Mouse (Mus musculus) layer of hippocampus, adult 9-11 months (tissue): ENCODE data around the gene Gm20662.
A peak's percentile ranks its signal among the peaks of the same experiment; 100 is the strongest.
"Not testable (repeated sequence)": the region's sequence is repeated elsewhere in the genome, so short reads cannot be mapped to it uniquely, and the experiment has no call there.

Source experiments
- DNase-seq: peaks from one replicate; pipeline ENCODE4 v3.0.0; 2022

The Gm20662 gene

DNA sequence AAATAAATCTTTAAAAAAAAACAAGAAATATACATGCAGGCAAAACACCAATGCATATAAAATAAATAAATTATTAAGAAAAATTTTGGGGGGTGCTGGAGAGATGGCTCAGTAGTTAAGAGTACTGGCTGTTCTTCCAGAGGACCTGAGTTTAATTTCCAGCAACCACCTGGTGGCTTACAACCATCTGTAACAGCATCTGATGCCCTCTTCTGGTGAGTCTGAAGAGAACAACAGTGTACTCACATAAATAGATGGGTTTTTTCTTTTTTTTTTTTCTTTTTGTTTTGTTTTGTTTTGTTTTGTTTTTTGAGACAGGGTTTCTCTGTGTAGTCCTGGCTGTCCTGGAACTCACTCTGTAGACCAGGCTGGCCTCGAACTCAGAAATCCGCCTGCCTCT lies 17.4 kb downstream of the Gm20662 start:
- not testable (repeated sequence) for DNase-seq

DNA sequence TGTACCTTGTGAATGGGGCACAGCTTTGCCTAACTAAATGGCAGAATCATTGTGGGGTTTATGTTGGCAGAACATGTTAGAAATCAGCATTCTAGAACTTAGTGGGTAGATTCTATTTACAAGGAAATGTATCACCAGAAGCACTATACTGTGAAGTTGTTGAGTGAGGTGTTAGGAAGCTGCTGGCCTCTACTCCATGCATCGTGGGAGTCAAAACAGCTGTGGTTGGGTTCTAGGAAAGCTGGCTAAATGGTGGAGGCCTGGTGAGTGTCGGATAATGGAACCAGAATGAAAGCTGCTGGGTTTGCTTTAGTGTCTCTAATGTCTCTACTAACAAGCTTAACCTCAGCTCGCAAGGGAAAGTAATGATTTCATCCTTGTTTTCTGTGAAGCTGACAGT lies 21.0 kb downstream of the Gm20662 start:
- DNase-seq, result no peak

DNA sequence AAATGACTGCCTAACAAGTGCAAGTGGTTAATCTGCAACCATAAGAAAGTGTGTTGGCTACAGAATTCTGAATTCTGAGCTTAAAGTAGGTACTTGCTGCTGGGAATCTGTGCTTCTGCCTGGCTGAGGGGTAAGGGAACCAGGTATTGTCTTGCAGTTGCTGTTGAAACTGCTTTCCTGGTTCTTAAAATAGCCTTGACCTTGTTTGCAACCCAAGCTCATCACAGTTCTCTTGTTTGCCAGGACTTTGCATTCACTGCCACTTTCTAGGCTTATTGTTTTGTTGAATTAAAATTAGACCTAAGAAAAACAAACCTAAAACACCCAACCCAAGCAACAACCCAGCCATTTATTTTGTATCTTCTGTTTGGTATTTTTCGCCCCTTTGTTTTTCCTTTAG lies 24.6 kb downstream of the Gm20662 start:
- no peak for DNase-seq

DNA sequence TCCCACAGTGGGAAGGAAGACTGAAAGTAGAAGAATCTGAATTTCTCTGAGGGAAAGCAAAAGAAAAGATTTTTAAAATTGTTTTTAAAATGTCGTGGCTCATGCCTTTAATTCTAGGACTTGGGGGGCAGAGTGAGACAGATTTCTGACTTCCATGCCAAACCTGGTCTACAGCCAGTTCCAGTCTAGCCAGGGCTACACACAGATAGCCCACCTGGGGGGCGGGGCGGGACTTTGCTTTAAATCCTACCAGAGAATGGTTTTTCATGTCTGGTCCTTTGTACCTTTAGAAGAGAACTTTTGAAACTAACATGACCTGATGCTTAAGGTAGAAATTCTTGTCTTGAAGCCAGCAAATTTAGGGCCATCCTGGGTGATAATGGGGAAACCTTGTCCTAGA lies 27.1 kb downstream of the Gm20662 start:
- no peak for DNase-seq

DNA sequence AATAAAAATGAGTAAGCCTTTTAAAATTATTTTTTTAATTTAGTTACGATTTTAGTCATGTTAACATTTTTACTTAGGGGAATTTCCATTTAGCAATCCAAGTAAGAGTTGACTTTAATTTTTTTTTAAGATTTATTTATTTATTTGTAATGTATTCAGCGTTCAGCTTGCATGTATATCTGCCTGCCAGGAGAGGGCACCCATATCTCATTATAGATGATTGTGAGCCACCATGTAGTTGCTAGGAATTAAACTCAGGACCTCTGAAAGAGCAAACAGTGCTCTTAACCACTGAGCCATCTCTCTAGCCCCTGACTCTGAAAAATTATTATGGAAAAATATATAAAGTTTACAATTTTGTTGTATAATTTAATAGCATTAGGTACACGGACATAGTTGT lies 30.4 kb downstream of the Gm20662 start:
- no peak for DNase-seq

DNA sequence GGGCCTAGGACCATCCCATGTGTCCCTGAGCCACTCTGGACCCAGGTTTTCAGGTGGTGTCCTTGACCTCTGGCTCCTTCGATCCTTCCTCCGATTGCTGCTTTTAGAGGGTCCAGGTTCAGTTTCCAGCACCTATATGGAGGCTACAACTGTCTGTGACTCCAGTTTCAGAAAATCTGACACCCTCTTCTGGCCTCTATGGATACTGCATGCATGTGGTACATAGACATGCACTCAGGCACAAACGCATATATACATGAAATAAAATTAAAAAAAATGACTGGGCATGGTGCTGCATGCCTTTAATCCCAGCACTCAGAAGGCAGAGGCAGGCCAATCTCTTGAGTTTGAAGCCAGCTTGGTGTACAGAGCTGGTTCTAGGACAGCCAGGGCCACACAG lies 31.7 kb downstream of the Gm20662 start:
- no peak for DNase-seq

DNA sequence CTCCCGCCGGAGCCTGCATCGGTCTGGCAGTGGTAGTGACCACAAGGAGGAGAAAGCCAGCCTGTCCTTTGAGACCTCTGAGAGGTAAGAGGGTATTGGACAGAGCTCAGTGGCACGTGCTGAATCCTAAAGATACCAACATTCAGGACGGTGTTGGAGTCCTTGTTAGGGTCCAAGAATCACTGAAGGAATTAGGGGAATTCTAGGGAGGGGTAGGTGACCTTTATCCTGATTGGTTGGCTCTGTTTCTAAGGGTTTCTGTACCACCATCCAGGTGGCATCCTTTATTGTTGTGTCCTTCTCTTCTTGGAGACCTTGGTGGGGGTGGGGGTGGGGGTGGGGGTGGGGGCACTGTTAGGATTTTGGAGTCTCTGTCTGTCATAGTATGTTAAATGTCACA lies 36.0 kb downstream of the Gm20662 start:
- DNase-seq, result no peak

DNA sequence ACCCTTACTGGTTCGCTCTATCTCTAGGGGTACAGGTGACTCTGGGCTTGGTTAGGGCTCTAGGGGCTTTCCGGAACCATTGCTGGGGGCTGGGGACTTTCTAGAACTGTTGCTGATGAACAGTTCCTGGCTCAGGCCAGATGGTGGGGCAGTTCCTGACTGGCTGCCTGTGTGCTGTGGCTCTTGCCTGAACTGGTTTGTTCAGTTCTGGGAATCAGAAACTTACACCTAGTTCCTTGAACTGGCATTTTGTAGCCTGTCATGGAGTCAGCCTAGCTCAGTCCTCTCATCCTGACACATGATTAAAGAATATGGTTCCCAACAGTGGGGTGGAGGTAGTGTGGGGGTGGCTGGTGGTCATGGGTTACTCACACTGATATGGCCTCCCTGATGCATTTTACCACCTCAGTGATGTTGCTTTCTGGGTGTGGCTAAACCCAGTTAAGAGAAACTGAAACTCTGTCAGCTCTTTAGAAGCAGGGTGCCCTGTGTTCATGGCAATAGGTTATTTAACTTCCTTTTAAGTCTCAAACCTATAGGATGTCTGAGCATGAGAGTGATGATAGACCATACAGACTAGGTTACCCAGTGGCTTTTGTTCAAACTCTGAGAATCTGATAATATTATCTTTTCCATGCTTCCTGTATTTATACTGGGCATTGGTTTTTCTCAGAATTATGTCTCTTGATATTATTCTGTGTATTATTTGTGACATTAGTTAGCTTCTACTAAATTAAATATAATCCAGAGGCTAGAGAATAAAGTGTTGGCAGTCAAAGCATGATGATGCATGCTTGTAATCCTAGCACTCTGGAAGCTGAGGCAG lies 39.4 kb downstream of the Gm20662 start:
- DNase-seq, result no peak

DNA sequence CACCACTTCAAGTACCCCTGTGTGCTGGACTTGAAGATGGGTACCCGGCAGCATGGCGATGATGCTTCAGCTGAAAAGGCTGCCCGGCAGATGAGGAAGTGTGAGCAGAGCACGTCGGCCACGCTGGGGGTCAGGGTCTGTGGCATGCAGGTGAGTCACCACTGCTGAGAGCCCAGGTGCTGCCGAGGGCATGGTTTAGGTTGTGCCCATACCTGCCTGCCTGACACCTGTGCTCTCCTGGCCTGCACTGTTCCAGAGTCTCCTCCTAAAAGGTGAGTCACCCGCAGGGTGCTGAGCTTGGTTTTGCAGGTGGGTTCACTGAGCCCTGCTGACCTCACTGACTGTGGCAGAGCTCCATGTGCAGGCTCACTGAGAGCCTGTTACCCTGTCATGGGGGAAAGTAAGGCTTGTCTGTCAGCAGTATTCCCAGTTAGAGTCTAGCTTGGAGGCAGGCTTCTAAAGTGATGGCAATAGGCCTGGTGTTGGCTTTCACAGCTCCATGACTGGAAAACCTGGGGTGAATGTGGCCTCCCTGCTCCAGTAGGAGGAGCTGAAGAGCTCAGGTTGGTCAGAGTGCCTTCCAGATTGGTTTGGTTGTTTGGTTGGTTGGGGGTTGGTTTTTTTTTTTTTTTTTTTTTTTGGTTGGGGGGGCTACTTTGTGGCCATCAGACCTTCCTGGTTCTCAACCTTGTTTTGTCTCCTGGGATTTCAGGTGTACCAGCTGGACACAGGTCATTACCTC lies 48.8 kb downstream of the Gm20662 start:
- DNase-seq, result no peak

DNA sequence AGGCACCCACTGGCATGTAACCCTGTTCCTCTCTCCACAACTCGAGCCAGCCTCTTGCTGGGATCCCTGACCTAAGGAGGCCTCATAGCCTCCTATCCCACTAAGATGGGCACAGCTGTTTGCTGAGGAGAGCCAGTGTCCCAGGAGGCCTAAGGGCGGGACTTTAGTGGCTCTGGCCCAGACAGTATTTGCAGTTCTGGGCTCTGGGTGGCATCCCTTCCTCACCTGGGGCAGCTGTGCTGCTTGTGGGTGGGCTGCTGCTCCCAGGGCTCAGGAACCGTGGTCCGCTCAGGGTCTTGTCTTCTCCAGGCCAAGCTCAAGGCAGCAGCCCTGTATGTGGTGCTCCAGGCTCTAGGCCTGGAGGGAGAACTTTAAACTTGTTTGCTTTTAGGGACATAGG lies 50.4 kb downstream of the Gm20662 start:
- no peak for DNase-seq

DNA sequence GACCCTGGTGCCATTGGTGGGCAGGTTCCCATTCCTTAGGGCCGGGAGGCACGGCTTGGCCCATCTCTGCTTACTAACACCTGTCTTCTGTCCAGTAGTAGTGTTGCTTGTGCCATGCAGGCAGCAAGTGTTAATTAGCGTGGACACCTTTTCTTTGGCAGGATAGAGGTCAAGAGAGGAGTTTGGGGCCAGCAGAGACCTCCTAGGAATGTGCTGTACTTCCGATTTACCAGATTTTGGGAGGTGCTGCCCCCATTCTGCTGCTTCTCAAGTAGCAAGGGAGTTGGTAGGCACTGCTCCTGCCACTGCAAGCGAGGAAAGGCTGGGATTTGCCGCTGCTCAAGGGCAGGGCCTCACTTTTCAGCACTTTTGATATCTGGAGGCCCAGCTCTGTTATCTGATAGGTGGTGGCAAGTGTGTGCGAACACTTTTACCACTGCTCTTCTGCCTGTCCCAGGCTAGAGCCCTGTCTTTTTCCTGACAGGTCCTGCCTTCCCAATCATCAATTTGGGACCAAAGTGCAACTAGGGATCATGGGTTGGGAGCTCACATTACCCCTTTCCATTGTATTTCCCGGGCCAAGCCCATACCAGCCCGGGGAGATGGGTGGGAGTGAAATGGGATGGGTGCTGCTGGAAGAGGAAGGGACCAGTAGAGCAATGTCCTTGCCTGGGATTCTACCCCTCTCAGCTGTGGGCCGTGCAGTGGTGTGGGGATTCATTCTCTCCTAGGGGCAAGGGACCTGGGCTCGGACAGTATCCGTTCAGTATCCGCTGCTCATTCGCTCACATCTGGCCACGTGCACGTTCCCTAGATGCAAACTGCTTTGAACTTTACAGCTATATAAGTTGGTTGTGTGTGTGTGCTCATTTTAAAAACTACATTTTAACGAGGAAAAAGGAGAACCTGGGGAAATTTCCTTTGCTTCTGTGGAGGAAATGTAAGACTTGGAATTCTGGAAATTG lies 51.7 kb downstream of the Gm20662 start:
- DNase-seq, result no peak

DNA sequence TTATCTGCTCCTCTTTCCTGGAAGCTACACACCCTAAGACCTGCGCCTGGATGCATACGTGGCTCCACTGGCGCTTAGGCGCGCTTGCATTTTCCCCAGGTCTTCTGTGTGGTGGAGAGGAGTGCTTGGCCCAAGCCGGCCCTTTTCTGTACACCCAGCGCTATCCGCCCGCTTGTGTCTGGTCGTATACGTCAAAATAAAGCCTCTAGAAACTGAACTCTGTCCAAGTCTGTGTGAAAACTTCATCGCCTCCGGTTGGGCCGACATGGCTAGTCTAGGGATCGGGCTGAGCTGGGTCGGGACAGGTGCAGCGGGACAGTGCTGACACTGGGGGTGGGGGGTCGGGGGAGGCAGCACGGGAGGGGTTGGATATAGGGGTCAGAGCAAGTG lies 52.4 kb downstream of the Gm20662 start:
- no peak for DNase-seq

DNA sequence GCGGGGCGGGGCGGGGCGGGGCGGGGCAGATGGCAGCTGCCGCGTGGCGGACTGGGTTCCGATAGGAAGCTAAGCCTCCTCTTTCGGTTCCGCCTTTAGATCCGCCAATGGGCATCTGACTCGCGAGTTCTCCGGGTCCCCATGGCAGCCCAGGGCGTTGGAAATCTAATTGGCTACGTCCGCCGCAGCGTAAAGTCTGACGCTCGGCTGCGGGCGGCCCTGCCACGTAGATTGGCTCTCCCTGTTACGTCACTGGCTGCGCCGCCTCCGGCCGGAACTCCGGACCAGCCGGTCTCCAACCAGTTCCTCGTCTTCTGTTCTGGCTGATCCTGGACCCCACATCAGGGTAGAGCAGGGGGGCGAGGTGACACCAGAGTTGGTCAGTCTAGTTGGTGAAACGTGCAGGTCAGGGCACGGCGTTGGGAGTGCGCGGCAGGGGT lies 52.9 kb downstream of the Gm20662 start, which contains the start of gene Gmppb:
Gene Gmppb (plus strand): TSS at position 227 of the 440 bp plus-strand sequence.
- DNase-seq, result peak; percentile 98

DNA sequence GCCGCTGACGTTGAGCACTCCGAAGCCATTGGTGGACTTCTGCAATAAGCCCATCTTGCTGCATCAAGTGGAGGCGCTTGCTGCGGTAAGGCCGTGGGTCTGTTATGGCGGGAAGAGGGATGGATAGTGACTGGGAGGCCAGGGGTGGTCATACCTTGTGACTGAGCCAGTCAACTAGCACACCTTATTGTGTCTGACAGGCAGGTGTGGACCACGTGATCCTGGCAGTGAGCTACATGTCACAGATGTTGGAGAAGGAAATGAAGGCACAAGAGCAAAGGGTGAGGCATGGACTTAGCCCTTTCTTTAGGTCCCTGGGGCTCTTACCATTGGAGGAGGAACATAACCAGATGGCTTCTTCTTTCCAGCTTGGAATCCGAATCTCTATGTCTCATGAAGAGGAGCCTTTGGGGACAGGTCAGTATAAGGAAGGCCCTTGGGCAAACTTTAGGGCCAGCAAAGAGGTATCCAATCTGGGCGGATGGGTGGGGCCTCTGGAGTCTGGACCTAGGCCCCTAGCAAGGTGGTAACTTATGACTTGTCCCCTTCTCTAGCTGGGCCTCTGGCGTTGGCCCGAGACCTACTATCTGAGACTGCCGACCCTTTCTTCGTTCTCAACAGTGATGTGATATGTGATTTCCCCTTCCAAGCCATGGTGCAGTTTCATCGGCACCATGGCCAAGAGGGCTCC lies 53.6 kb downstream of the Gm20662 start:
- no peak for DNase-seq

DNA sequence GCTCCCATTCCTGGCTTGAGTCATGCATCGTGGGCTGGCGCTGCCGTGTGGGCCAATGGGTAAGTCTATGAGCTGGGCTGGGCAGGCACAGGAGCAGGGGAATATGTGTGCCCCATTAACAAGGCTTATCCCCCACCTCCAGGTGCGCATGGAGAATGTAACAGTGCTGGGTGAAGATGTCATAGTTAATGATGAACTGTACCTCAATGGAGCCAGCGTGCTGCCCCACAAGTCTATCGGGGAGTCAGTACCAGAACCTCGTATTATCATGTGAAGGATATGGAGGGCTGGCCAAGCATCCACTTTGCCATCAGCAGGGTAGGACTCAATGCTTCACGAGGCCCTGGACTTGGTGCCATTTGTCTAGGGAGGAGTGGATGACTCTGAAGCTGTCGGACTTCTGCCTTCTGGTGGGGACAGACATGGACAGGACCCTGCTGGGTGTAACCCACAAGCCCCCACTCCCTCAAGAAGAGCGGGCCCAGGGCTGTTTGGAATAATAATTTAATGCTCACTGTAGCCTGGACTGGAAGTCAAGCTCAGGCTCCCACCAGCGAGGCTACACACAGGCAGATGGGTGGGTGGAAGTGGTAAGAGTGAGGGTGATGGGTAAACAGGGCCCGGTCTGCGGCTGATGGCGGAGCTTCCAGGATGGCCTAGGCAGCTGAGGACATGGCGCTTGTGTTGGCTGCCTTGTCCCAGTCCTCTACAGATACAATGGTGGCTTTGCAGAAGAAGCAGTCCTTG lies 55.2 kb downstream of the Gm20662 start:
- DNase-seq, result no peak

DNA sequence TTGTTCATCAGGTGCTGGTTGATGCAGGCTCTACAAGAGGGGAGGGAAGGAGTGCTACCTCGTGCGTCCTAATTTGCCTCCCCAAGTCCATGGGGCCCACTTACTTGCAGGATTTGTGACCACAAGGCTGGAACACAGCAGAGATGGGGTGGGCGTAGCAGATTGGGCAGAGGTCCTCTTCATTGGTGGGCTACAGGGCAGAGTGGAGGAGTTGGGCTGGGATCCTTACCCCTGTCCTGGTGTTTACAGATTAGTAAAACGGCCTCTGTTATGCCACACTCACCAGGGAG lies 55.7 kb downstream of the Gm20662 start:
- DNase-seq, result no peak

DNA sequence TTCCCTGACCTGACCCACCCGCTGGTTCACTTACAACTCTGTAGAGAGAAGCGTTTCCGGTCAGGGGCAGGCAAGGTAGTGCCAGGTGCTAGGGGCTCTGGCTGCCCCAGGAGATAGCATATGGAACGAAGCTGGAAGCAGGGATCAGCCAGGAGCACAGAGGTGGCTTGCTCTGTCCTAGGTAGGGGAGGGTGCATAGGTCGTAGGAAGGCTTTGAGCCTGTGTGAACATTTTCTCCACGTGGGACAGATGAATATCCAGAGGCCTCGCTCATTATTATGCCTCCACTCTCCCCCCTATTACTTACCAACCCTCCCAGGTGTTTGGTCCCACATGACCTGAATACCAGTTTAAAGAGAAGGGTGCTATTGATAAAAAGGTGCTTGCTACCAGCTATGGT lies 56.3 kb downstream of the Gm20662 start:
- no peak for DNase-seq

DNA sequence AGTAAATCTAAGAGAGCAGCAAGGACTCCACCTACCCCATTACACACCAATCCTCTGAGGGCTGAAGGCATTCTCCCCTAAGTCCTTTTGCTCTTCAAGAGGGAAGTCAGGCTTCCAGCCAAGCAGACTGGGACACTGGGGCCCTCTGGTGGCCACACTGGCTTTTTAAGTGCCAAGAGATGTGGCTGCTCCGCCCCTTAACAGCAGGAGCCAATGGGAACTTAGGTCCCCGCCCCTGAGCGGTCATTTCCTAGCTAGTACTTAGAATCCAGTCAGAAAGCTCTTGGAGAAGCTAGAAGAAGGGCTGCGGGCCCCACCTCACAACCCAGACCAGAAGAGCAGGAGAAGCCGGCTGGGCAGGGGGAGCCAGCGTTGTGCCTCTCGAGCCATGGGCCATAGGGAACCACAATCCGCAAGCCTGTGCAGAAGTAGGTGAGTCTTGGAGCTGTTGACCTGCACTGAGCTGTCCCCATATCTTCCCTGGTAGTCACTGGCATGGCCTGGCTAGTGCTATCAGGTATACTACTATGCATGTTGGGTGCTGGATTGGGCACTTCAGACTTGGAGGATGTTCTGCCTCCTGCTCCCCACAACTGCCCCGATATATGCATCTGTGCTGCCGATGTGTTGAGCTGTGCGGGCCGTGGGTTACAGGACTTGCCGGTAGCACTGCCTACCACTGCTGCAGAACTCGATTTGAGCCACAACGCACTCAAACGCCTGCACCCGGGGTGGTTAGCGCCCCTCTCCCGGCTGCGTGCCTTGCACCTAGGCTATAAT lies 56.9 kb downstream of the Gm20662 start, which contains the start of gene Amigo3:
Gene Amigo3 (plus strand): TSS at position 275 of the 780 bp plus-strand sequence.
- DNase-seq, result peak; percentile 96

DNA sequence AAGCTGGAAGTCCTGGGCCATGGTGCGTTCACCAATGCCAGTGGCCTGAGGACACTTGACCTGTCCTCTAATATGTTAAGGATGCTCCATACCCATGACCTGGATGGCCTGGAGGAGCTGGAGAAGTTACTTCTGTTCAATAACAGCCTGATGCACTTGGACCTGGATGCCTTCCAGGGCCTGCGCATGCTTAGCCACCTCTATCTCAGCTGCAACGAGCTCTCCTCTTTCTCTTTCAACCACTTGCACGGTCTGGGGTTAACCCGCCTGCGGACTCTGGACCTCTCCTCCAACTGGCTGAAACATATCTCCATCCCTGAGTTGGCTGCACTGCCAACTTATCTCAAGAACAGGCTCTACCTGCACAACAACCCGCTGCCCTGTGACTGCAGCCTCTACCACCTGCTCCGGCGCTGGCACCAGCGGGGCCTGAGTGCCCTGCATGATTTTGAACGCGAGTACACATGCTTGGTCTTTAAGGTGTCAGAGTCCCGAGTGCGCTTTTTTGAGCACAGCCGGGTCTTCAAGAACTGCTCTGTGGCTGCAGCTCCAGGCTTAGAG lies 57.6 kb downstream of the Gm20662 start:
- DNase-seq, result no peak

DNA sequence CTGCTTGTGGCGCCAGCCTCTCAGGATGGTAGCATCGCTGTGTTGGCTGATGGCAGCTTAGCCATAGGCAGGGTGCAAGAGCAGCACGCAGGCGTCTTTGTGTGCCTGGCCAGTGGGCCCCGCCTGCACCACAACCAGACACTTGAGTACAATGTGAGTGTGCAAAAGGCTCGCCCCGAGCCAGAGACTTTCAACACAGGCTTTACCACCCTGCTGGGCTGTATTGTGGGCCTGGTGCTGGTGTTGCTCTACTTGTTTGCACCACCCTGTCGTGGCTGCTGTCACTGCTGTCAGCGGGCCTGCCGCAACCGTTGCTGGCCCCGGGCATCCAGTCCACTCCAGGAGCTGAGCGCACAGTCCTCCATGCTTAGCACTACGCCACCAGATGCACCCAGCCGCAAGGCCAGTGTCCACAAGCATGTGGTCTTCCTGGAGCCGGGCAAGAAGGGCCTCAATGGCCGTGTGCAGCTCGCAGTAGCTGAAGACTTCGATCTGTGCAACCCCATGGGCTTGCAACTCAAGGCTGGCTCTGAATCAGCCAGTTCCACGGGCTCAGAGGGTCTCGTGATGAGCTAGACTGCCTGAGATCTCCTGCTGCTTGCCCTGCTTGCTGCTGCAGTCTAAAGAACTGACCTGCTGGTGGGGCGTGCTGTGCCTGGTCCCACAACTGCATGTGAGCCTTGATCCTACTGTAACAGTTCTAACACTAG lies 58.3 kb downstream of the Gm20662 start:
- DNase-seq, result no peak
